Mouse (Mus musculus): ENCODE measurements around the gene Gna11.

The Gna11 gene

GRCm38 (mm10) chr10:81541363-81541762 is 3.6 kb downstream of the Gna11 start:
- no peak for DNase-seq

- no peak for DNase-seq
These were observed 6.5 kb downstream of the Gna11 start for GRCm38 (mm10) chr10:81538321-81539048.

GRCm38 (mm10) chr10:81537429-81537828 is 7.6 kb downstream of the Gna11 start:
- DNase-seq = no peak

- DNase-seq = peak; percentile 53
These were observed 8.3 kb downstream of the Gna11 start for GRCm38 (mm10) chr10:81536734-81537133.

GRCm38 (mm10) chr10:81534826-81535225 is 10.2 kb downstream of the Gna11 start:
- no peak for DNase-seq

- peak; percentile 87 for DNase-seq
These were observed 18.2 kb downstream of the Gna11 start for GRCm38 (mm10) chr10:81526779-81527178.

GRCm38 (mm10) chr10:81525017-81525694 is 19.8 kb downstream of the Gna11 start:
- peak; percentile 43 for DNase-seq

GRCm38 (mm10) chr10:81524051-81524605 is 20.9 kb downstream of the Gna11 start, which contains the start of gene Gna15:
Gna15 (minus strand) TSS chr10:81524225.
- peak; percentile 50 for DNase-seq

DNA sequence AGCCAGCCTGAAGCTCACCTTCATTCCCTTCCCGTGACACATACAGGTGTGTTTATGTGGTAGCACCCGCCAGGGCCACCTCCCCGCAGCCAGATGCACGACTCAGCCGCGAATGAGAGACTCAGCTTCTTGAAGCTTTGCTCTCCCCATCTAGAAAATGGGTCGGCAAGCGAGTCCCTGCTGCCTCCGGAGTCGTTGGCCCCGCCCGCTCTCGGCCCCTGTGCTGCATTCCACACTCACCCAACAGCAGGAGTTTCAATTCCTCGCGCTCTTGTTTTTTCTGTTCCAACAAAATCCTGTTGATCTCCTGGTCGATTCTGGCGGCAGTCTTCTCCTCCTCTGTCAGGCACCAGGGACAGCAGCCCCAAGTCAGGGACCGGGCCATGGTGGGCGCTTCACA is 21.4 kb downstream of the Gna11 start:
- peak; percentile 45 for DNase-seq

- DNase-seq = no peak
These were observed 21.8 kb downstream of the Gna11 start for GRCm38 (mm10) chr10:81523142-81523541.

- no peak for DNase-seq
These were observed 25.0 kb downstream of the Gna11 start for GRCm38 (mm10) chr10:81519978-81520365.

DNA sequence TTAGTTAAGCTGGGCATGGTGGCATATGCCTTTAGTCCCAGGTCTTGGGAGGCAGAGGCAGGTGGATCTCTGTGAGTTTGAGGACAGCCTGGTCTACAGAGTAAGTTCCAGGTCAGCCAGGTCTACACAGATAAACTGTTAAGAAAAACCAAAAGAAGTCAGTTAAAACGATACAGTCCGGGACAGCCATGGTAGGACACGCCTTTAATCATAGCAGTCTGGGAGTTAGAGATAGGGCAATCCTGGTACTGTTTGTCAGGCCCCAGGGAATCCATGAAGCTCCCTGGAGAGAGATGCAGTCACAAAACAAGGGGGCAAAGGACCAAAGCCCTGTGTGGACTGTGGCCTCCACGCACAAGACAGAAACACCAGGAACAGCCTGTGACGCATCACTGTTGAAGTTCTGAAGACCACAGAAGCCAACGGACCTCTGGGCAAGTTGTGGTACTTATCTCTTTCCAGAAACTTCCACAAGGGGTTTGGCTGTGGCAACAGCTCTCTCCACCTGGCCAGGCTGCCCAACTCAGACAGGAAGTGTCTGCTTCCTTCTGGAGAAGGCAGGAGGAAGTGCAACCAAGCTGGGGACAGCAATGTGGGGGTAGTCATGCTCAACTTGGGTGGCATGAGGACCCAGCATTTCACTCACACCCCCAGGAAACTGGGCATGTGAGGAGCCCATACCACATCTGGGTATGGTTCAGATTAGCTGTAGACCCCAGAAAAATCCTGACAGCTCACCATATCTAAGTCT is 25.6 kb downstream of the Gna11 start:
- DNase-seq = peak; percentile 34

- DNase-seq = peak; percentile 83
These were observed 26.4 kb downstream of the Gna11 start for GRCm38 (mm10) chr10:81518546-81518945.

GRCm38 (mm10) chr10:81517227-81517626 is 27.8 kb downstream of the Gna11 start:
- no peak for DNase-seq

- no peak for DNase-seq
These were observed 31.2 kb downstream of the Gna11 start for GRCm38 (mm10) chr10:81513798-81514197.

DNA sequence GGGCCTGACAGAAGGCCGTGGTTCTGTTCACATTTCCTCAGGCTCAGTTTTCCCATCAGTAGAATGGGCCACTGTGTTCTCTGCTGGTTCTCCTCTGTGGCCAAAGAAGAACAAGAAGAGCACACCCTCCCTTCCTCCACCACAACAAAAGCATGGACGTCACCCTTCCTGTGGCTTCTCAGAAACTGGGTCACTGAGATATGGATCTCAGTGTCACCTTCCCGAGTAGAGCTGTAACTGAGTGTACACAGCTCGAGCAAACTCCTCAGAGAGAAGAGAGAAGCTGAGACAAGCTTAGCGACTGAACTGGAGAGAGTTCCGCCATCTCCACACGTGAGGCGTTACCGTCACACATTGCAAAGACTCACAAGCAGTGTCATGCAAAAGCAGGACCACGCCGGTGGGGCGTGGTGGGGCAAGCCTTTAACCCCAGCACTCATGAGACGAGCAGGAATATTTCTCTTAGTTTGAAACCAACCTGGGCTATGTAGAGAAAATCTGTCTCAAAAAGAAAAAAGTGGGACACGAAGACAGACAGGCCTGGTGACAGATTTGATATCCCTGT is 34.7 kb downstream of the Gna11 start:
- no peak for DNase-seq

- no peak for DNase-seq
These were observed 37.1 kb downstream of the Gna11 start for GRCm38 (mm10) chr10:81507691-81508489.

- DNase-seq = no peak
These were observed 37.9 kb downstream of the Gna11 start for GRCm38 (mm10) chr10:81507095-81507494.

DNA sequence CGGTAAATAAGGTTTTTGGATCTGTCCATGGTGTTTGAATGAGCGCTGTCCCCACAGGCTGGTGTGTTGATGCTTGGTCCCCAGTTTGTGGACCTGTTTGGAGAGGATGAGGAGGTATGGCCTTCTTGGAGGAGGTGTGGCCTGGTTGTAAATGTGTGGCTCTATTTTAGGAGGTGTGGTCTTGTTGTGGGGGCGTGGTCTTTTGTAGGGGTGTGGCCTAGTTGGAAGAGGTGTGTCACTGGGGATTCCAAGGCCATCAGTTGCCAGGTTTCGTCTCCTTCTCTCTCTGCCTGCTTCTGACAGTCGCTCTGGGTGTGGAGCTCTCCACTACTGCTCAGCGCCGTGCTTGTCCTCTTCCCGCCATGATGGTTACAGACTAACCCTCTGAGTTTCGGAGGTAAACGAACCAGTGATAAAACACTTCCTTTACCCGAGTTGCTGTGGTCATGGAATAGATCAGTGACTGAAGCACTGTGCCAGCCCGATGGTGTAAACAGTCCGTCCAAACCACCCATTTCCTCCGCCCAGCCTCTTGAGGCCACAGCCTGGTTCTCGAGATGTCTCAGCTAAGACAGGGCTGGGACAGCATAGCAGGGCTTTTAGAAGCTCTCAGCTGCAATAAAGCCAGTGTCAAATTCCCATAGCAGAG is 39.9 kb downstream of the Gna11 start:
- no peak for DNase-seq

DNA sequence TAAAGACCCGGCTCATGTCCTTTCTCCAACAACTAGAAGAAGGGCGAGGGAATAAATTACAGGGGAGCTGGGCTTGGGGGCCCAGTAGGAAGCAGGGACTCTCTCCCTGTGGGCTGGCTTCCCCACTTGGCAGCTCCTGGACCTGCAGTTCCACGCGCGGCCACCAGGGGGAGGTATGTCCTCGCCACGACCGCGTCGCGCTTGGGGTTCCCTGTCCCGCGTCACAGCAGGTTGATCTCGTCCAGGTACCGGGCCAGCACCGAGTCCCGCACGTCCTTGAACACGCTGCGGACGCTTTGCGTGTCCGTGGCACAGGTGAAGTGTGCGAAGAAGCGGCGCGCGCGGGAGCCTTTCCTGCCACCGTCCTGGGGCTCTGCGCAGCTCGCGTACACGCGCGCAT is 42.3 kb downstream of the Gna11 start:
- DNase-seq = peak; percentile 91

GRCm38 (mm10) chr10:81501863-81502262 is 43.1 kb downstream of the Gna11 start:
- DNase-seq = no peak

GRCm38 (mm10) chr10:81500032-81500431 is 45.0 kb downstream of the Gna11 start, which contains the start of gene S1pr4:
S1pr4 (minus strand) TSS chr10:81500132.
- no peak for DNase-seq

All from lung, postnatal 10 days (tissue).